Mouse (Mus musculus) frontal cortex, postnatal 14 days (tissue): Measurements from ENCODE around the gene Hsp90aa1.
"Not testable (repeated sequence)": the region's sequence is repeated elsewhere in the genome, so short reads cannot be mapped to it uniquely, and the experiment has no call there.

Source experiments
- DNase-seq, 2 experiments: peaks; one replicate each; pipeline ENCODE4 v3.0.0; 2022; ENCODE audit warnings: low spot score in 2 of 2

Hsp90aa1 gene

GRCm38 (mm10) chr12:110702556-110702955 lies at the start of gene Hsp90aa1:
Hsp90aa1 (minus strand) TSS chr12:110702728.
- no peak for DNase-seq

GRCm38 (mm10) chr12:110750770-110751439 lies 48.4 kb upstream of the Hsp90aa1 start:
- no peak for DNase-seq

DNA sequence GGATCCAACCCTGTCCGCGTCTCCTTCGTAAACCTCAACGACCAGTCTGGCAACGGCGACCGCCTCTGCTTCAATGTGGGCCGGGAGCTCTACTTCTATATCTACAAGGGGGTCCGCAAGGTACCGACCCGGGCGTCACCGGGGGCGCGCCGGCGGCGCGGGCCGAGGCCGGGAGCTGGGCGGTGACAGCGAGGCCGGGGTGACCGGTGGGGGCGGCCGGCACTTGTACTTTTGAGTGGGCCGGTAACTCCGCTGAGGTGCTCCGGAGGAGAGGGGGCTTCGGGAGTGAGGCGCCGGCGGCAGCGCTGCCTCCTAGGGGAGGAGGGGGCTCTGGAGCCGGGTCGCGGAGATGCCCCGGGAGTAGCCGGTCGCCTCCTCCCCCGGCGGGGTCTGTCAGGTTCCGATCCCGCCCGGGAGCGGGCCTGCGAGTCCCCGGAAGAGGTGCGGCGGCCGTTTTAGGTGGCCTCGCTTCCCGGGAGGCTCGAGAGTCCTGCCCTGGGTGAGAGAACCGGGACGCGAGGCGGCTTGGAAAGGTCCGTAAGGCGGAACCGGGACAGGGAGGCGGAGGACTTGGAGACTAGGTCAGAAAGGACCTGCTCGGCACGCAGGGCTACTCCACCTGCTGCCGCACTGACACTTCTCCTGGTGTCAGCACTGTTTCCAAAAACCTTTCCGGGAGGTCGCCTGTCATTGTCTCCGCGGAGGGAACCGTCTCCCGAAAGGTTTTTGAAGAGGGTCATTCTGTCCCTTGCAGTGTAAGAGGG lies 35.8 kb upstream of the Hsp90aa1 start:
- peak in 1 of 2 experiments; percentile 17 for DNase-seq

GRCm38 (mm10) chr12:110737170-110738157 lies 34.9 kb upstream of the Hsp90aa1 start, which contains the start of gene Wdr20:
Wdr20 (plus strand) TSS chr12:110737944.
- peak; percentile 92 to 96 for DNase-seq

DNA sequence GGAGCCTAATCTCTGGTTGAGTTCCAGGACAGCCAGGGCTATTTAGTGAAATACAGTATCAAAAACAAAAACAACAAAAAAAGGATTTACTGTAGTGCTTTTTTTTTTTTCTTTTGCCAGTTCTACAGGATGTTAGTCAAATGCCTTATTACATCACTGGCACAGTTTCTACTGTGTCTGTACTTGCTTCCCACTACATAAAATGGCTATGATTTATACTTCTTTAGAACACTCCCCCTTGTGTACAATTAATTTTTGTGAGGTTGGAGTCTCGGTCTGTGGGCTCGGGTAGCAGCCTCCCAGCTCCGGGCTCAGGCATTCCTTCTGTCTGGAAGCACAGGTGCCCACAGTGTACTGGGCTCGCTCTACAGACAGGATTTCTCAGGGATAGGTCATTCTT lies 34.1 kb upstream of the Hsp90aa1 start:
- DNase-seq = no peak

DNA sequence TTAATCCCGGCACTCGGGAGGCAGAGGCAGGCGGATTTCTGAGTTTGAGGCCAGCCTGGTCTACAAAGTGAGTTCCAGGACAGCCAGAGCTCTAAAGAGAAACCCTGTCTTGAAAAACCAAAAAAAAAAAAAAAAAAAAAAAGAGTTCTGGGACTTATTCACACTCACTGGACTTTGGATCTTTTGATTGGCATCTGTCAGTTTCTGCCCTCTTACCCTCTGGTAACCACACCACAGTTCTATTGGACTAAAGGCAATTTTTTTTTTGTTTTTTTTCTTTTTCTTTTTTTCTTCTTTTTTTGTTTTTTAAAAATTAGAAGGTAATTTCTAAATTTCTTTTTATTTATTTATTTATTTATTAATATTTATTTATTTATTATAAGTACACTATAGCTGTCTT lies 30.7 kb upstream of the Hsp90aa1 start:
- DNase-seq = not testable (repeated sequence)

- DNase-seq = no peak
These were observed 23.9 kb upstream of the Hsp90aa1 start for GRCm38 (mm10) chr12:110726428-110726827.

GRCm38 (mm10) chr12:110725489-110725888 lies 23.0 kb upstream of the Hsp90aa1 start:
- no peak for DNase-seq

DNA sequence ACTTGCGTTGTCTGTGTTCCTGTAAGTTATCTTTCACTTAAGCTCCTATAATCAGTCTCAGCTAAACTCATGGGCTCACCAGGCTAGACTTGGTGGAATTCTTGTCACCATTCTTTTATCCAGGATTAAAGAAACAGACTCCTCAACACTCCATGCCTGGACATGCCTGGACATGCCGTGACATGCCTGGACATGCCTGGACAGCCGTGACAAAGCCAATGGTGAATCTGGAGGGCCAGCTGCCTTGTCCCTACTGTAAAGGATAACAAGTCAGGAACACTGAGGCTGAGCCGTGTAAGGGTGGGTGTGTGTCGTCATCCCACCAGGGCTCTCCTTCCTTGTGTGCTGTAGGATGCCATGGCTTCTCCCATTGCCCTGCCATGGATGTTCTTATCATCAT lies 22.5 kb upstream of the Hsp90aa1 start:
- no peak for DNase-seq

- no peak for DNase-seq
These were observed 13.5 kb upstream of the Hsp90aa1 start for GRCm38 (mm10) chr12:110716004-110716403.

- no peak for DNase-seq
These were observed 11.7 kb upstream of the Hsp90aa1 start for GRCm38 (mm10) chr12:110714215-110714614.

GRCm38 (mm10) chr12:110713784-110714183 lies 11.3 kb upstream of the Hsp90aa1 start:
- DNase-seq = no peak

DNA sequence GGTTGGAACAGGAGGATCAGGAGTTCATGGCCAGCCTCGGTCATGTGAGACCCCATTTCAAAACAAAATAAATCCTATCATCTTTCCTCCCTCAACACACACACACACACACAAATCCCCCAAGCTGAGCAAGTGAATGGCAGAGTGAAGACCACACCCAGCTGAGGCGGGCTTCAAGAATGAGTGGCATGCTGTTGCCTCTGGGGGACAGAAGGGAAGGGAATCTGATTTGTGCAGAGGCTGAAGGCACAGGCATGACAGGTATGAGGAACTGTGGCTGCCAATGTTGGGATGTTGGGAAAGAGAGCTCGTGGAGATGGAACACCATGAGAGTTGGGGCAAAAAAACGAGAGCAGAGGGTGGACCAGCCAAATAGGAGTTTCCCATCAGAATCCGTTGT lies 8.7 kb upstream of the Hsp90aa1 start:
- no peak for DNase-seq

DNA sequence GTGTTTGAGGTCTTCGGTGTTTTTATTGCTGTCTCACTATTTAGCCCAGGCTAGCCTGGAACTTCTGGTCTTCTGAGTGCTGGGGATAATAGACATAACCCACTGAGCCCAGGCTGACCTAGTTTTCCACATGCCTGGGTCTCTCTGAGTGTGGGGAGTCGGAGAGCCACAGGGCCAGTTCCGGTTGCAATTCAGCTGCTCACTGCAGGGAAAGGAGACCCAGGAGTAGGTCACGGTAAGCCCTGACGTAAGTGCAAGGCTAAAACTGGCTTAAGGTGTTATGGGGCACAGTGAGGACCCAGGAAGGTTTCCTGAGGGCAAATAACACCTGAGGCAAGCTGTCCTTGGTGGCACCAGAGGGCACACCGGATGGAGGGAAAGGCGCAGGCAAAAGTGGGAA lies 4.9 kb upstream of the Hsp90aa1 start:
- no peak for DNase-seq

DNA sequence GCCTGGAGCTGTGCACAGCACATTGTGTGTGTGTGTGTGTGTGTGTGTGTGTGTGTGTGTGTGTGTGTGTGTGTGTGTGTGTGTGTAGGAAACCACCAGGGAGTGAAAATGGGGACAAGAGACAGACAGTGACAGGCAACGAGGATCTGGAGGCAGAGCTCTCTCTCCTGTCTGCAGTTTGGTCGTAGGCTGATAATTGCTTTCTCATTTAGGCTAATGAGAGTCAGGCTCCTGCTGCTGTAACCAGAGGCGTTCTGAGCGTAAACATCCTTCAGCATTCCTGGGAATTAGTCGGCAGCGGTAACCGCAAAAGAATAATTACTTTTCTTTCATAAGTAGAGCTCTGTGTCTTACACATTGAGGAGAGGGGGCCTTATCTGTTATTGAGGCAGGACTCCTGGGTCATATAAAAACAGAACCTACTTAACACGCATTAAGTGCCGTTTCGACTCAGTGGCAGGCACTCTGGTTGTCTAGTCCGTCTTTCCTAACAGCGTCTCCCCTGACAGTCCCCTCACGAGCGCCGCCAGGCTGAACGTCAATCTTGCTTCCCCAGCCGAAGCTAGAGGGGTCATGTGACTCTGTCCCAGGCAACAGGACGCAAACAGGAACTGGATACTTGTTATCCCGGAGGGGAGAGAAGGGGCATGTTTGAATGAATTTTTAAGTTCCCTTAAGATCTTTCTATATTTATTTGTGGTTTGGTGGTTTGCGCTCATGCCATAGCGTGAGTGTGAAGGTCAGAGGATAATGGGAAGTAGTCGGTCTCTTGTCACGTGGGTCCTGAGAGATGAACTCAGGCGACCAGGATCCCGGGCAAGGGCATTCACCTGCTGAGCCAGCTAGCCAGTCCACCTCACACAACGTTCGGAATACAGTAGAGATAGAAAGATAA lies 4.1 kb upstream of the Hsp90aa1 start:
- DNase-seq = no peak

DNA sequence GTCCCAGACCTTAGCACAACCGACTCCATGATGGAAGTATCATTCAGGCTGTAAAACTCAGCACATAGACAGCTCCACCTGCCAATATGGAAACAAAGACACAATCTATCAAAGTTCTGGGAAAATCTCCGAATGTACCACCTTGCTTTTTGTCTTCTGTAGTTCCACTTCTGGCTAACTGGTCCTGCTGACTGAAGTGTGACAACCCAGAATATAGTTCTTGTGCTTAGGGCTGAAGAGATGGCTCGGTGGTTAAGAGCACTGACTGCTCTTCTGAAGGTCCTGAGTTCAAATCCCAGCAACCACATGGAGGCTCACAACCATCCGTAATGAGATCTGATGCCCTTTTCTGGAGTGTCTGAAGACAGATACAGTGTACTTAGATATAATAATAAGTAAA lies 2.9 kb upstream of the Hsp90aa1 start:
- DNase-seq = not testable (repeated sequence)

DNA sequence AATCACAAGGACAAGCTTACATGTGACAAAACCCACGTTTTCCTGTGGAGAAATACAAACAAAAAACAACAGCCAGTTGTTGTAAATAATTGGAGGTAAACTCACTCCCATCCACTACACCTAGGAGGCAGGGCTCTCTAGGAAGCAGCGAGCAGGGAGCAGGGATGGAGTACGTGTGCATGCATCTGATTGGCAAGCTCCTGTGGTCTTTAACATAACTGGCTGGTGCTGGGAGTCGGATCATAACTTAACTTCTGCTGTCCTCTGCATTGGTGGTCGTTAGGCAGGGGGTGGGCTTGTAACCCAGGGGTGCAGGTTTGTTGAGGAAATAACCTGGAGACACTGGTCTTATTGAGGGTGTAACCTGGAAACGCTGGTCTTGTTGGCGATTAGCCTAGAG lies 1.2 kb upstream of the Hsp90aa1 start:
- no peak for DNase-seq

- DNase-seq = peak; percentile 55 to 80
These were observed 512 bp upstream of the Hsp90aa1 start for GRCm38 (mm10) chr12:110703008-110703471.

DNA sequence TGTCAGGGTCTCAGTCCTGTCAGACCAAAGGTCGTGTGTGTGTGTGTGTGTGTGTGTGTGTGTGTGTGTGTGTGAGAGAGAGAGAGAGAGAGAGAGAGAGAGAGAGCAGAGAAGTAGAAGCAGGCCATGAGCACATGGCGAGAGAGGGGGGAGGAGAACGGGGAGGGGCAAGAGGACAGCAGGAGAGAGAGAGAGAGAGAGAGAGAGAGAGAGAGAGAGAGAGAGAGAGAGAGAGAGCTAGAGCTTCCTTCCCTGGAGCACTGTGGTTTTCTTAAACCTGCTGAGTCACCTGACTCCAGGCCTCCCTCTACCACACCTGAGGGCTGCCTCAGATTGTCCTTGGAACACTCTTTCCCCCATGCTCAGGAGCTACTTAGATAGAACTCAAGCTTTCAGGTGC lies 1.2 kb downstream of the Hsp90aa1 start:
- not testable (repeated sequence) for DNase-seq

- DNase-seq = no peak
These were observed 1.8 kb downstream of the Hsp90aa1 start for GRCm38 (mm10) chr12:110700730-110701129.

DNA sequence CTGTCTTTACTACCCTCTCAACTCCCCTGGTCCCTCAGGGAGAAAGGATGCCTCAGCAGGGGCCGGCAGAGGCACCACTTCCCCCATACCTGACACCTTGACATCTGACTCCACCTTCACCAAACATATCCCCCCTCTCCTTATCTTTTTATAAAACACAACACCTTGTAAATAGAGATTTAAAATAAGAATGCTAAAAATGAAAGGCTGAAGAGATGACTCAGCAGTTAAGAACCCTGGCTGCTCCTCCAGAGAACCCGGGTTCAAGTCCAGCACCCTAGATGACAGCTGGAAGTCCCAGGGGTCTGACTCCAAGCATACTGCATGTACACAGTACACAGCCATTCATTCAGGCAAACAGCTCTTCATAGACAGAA lies 3.4 kb downstream of the Hsp90aa1 start:
- no peak for DNase-seq
